Mouse (Mus musculus) E14TG2a.4 (cell line): ENCODE results near the gene Dhrs3.

ENCODE experiments used
- CTCF ChIP-seq: conservative IDR thresholded peaks from 2 replicates; pipeline ENCODE4 v1.5.1; 2014; ENCODE audit warnings: low read length
- POU5F1 ChIP-seq: IDR thresholded peaks from 2 replicates; pipeline ENCODE4 v1.6.1; 2014; ENCODE audit warnings: low read length, borderline replicate concordance

GRCm38 (mm10) chr4:144901561-144902111 is 9.0 kb downstream of the Dhrs3 start:
- no peak for TF ChIP-seq CTCF
- no peak for TF ChIP-seq POU5F1
